Mouse (Mus musculus): ENCODE results near the gene Sox13.

DNA sequence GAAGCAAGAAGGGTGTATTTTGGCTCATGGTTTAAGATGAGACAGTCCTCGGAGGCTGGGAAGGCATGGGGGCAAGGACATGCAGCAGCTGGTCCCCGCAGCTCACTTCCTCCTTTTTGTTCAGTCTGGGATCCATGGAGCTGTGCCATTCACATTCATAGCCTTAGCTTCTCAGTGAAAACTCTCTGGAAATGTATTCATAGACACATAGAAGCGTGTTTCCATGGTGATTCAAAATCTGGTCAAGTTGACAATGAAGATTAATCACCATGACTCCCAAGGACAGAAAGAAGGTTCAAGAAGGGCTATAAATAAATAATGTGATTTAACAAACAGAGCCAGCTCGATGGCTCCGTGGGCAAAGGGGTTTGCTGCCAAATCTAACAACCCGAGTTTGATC is 90.2 kb downstream of the Sox13 start:
- TF ChIP-seq POLR2A (IDR thresholded peaks at IDR 0.05; ENCODE audit: low read depth, low read length) = no peak
- no peak for TF ChIP-seq CTCF (IDR thresholded peaks at IDR 0.05; ENCODE audit: extremely low read depth, insufficient read length, insufficient replicate concordance, low read depth, low read length)

Measured in small intestine, adult 2 months (tissue).